Mouse (Mus musculus) G1E (cell line): Measurements from ENCODE around the gene Lrp2bp.

ENCODE experiments used
- CTCF ChIP-seq: IDR thresholded peaks from 2 replicates; pipeline ENCODE4 v1.5.1; 2012; ENCODE audit warnings: low read depth, low read length, inconsistent platforms, mixed read lengths
- GATA2 ChIP-seq: IDR thresholded peaks from 2 replicates; pipeline ENCODE4 v1.6.1; 2012; ENCODE audit warnings: low read depth, low read length, inconsistent platforms, borderline replicate concordance
- POLR2AphosphoS5 ChIP-seq: IDR thresholded peaks from 2 replicates; pipeline ENCODE4 v1.6.1; 2012; ENCODE audit warnings: low read depth, low read length, inconsistent platforms; ENCODE audit not compliant: insufficient replicate concordance
- TAL1 ChIP-seq: conservative IDR thresholded peaks from 2 replicates; pipeline ENCODE4 v1.6.1; 2012; ENCODE audit warnings: low read depth, low read length, inconsistent platforms, mixed read lengths

DNA sequence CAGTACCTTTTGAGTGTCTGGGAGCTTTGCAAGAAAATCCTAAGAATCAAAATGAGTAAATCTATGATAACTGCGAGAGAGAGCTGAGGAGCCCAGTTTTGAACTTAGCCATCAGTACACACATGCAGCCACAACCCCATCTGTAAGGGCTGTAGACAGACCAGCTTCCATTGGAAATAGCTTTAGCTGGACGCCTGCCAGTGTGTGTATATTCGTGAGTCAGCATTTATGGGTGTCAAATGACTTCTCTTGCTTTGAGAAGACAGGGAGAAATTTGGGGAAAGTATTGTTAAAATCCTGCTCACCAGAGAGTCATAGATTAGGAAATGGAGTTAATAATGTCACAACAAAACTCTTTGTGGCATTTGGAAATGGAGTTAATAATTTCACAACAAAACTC lies 12.4 kb upstream of the Lrp2bp start:
- TF ChIP-seq CTCF (no peak), TAL1 (no peak), POLR2AphosphoS5 (no peak), GATA2 (no peak)
